Mouse (Mus musculus) layer of hippocampus, adult 8-10 months (tissue): ENCODE measurements around the gene Thrb. TPM values are rescaled to one million over a fixed set of nuclear protein-coding genes. Genes with fewer than 3 reads are reported as not detected.
"Not testable (repeated sequence)": the region's sequence is repeated elsewhere in the genome, so short reads cannot be mapped to it uniquely, and the experiment has no call there.

Experiments
- DNase-seq, 2 experiments: peaks; one replicate each; pipeline ENCODE4 v3.0.0; 2022; ENCODE audit warnings: low spot score in 2 of 2
- total RNA-seq, 4 experiments: library from RNA; stranded (reverse); gene quantifications; 2 replicates each; pipeline ENCODE4 v1.2.4; 2022

The Thrb gene
- total RNA-seq, 4 experiments from 2014 or later = 51.1 to 64.3 (median 52.5) TPM

DNA sequence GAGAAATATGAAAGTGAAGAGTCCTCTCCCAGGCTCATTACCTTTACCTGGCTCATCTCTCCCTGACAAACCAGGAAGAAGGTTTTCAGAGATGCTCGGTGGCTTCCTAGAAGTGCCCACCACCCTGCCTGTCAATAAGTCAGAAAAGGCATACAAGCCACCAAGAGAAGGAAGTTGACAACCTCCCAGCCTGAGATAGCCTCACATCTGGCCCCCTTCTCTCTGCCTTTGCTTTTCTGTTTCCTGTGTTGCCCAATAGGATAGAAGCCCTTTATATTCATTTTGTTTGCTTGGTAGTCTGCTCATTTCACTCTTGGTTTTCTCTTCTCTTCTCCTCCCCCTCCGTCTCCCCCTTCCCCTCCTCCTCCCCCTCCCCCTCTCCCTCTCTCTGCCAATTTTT lies 273.4 kb downstream of the Thrb start:
- no peak for DNase-seq

DNA sequence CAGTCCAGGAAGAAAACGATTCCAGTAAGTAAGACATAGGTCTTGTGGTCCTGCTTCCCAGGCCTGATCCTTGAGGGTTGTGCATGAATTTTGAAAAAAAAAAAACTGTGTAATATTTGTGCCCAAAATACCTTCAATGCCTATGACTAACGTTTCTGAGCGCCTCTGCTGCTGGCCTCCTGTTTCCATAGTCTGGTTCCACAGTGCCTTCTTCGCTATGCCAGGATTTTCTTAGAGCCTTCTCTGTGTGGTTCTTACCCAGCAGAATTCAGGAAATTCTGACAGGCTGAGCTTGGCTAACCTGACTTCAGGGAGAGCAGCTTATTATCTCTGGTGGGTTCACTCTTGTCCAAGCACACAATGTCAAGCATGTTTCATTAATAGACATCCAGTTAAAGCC lies 274.7 kb downstream of the Thrb start:
- not testable (repeated sequence) for DNase-seq

DNA sequence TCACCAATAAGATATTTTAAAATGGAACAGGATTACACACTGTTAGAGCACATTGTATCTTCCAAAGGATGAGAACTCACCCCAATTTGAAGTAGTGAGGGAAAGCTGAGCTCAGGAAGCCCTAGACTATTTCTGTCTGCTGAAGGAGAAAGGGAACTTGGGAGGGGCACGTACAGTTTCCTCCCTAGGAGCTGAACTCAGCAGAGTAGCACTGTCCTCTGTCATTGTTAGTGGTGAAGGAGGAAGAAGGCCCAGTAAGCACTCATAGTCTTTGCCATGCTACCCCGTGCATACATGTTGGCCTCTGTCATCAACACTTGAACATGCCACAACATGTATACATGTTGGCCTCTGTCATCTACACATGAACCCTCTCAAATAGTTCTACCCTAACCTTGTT lies 294.0 kb downstream of the Thrb start:
- no peak for DNase-seq

DNA sequence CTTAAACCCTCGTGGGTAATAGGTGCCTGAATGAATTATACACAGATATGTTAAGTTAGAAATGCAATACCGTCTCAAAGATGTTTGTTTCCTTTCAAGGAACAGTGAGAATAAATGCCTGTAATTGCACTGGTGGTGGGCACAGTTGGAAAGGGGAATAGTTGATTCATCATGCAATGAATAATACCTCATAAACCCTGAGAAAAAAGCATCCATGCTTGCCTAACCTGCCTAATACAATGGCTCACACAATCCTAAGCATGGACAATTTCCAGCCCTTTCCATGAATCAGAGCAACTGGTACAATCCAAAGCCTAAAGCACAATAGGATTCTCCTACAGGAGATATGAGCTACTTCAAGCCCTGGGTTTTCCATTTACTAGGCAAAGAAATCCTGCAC lies 299.8 kb downstream of the Thrb start:
- DNase-seq = no peak

DNA sequence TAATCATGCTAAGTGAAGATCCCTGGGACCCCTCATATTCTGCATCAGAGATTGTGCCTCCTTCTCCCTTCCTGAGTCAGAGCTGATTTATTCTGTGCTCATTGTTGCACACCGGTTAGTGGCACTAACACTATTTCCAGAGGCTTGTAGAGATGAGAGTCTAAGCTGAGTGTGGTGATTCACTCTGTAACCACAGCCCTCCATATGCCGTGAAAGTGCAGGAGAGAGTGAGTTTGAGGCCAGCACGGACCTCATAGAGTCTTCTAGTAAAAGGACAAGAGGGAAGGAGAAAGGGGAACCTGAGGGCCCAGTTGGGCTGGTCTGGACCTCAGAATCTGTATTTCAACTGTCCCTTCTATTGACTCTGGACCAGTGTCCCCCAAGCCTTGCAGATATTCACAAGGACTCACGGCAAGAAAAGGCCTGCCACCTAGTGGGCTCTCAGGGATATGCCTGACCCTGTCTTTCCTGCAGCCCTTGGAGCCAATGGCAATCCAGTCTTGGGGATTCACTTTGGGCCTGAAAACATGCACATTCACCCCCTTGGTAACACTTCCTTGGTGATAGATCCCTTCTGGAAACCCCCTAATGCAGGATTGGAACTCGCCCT lies 307.2 kb downstream of the Thrb start:
- DNase-seq = peak in 1 of 2 experiments; percentile 32

DNA sequence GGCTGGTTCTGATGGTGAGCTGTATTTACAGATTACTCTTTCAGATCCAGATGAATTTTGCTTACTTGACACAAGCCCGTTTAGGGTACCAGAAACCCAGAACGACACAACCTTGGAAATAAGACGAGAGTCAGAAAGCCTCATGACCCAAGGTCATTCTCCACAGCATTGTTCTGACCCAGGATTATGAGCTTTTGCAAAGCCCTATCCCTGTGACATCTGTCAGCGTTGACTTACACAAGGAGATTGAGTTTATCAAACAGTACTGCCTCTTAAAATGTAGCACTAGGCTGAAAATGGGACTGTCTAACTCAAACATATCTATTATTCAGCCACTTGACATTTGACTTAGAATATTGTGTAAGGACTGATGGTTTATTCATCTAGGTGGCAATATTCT lies 312.1 kb downstream of the Thrb start:
- no peak for DNase-seq

DNA sequence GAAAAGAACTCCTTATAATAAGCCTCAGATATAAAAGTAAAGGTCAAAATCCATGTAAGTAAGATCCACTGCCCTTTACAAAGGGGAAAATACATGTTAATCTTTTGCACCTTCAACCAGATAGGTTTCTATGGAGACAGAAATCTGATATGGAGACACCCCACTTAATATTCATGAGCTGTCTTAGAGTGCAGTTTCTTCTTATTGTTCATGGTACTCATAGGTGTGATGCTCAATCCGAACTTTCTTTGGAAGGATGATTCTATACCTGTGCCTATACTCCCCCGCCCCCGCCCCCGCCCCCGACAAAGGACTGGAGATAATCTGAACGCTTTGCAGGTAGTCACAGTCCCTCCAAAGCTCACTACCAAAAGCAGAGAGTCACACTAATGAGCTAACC lies 312.6 kb downstream of the Thrb start:
- DNase-seq = no peak

DNA sequence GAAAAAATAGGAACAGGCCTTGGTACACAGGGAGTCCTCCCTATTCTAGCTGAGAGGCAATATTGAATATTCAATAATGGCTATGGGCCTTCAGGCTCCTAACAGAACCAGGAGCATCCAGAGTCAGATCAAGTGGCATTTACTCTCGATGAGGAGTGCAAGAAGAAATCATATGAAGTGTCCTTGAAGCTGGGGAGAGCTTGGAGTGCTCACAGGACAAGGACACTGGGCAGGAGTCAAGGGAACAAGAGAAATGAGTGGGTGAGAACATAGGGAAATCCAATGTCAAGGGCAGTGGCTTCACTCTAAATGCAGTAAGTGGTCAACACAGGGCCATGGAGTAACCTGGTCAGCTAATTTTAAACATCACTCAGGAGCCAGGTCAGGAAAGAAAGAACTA lies 315.7 kb downstream of the Thrb start:
- no peak for DNase-seq

DNA sequence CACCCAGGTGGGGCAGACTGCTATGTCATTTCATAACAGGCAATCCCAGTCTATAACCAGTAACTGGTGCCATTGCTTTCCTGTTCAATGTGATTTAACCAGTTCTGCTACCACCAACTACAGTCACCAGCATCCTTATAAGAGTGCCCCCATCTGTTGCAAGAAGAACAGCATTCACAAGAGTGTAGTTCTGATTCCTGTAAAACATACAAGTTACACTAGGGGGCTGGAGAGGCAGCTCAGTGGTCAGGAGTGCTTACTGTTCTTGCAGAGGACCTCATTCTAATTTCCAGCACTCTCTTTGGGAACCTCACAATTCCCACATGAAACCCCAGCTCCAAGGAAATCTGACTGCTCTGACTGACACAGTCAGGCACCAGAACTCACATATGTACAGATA lies 318.2 kb downstream of the Thrb start:
- no peak for DNase-seq

DNA sequence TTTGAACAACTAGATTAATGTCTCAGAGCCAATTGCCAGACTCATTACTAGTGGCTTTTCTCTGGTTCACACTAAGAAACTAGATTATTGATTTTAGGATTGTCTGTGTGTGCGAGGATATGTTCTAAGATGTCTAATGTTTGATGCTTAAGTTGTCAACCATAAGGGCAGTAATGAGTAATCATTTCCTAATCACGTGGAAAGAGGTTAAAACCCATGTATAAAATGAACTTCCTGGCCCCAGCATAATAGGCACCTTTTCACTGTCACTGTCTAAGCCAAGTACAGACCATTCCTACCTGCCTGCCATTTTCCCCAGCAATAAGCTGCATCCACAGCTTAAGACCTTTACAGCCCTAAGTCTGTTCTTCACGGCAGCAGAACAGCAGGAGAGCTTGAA lies 321.2 kb downstream of the Thrb start:
- DNase-seq = no peak

DNA sequence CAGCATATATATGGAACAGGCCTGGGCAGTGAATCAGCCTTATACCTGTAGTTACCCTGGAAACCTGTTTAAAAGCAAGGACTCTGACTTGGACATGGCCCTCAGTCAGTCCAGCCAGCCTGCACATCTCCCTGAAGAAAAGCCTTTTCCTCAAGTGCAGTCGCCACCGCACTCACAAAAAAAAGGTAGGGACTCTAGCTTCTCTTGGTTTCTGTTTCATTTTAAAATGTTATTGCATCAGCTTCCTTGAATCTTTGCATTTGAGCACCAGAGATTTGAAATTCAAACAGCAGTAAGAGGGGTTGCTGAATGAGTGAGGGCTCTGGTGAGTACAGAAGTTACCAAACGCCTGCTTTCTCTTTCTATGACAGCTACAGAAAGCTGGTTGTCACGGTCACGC lies 322.0 kb downstream of the Thrb start:
- no peak for DNase-seq

DNA sequence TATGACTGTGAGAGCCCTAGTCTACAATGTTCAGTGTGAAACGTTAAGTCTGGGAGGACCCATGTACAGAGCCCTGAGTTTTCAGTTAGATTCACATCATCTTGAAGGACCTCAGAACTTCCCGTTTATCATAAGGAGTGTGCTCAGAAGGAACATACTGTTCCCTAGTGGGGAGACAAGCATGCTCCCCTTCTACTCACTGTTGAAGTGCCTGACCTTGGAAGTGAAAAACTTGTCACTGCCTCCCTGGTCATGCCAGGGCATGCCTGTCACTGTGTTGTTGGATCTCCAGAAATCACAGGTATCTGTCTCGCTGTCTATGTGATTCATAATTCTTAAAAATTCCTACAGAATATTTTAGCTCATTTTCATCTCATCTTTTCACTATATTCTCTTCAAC lies 323.3 kb downstream of the Thrb start:
- DNase-seq = no peak

DNA sequence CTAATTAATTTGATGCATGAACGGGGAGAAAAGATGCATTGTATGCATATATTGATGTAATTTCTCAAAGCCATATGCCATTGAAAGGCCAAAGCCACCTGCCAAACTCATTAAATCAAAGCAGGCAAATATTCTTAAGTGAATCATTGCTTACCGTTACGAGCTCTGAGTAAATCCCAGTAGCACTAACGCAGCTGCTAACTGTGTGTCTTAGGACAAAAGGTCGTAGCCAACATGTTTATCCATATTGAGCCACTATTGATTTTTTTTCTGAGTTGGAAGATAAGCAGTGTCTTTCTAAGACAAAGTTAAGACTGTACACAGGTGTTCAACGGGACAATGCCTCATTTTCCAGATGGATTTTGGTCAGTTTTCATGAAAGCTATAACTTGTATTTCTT lies 323.8 kb downstream of the Thrb start:
- DNase-seq = no peak

DNA sequence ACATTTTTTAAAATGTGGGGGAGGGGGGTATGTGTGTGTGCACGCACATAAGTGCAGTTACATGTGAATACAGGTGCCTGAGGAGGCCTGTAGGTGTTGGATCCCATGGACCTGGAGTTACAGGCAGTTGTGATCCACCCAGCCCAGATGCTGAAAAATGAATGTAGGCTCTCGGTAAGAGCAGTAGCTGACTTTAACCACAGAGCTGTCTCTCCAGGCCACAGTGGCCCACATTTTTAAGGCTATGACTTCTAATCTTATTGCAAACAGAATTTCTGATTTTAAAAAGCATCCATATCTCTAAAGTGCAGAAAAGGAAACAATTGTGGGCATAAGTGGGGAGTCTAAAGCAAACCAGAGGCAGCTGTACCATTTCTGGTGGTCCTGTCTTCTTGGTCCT lies 328.5 kb downstream of the Thrb start:
- DNase-seq = no peak

DNA sequence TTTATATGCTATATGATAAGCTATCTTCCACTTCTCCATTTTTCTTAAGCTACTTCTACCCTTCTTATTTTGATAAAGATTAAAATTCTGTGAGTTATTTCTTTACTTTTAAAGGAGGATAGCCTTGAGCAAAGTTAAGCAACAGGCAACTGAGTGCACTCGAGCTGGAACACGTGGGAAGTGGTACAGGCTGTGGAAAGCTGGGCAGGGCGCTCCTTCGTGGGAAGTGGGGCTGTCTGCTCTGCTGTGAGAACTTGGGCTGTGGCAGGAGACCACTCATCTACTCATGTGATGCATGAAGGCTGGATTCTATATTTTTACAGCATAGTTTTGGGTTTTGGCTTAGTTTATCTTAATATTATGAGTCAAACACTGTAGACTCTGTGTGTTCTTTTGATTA lies 329.1 kb downstream of the Thrb start:
- no peak for DNase-seq

DNA sequence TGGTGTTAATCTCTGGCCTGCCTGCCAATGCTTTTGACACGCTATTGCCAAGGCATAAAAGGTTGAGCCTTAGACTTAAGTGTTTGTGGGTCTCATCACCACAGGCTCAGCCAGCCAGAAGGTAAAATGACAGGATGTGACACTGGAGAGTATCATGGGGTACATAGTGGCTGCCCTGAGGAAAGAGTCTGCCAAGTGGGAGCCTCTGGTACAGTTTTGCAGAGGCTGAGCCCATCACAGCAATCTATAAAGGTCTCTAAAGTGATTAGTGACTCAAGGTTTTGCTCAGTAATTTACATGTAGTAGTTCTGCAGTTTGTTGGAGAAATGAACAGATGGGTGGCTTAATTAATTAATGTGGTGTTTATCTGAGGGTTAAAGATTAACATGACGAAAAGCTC lies 330.1 kb downstream of the Thrb start:
- DNase-seq = no peak

DNA sequence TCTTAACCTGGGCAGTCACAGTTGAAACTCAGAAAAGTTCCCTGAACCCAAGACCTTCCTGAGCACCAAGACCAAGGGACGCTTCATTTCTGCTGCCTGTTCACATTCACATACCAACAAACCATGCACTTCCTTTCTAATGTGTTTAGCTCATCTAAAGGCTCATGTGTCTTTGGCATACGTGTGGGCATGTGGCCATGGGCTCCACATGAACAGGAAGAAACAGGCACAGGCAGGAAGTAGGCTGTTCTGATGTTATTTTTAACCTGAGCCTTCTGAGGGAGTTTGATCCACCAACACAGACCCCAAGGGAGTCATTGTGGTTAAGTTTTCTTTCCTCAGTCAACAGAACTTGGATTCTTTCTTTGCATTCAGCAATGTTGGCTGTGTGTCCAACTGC lies 341.8 kb downstream of the Thrb start:
- DNase-seq = no peak

DNA sequence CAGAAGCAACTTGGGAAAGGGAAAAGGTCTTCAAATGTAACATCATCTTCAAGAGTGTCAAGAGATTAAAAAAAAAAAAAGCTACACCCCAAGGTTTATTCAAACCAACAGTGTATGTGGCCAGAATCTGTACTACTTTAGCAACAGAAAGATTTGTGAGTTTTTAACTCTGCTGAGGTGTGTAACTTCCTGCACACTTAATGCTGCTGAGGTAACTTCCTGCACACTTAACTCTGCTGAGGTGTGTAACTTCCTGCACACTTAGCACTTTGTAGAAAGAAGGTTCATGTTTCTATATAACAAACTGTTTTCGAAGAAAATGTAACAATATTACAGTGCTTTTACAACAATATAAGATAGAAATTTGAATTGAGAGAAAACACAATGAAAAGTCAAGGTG lies 343.6 kb downstream of the Thrb start:
- DNase-seq = no peak

DNA sequence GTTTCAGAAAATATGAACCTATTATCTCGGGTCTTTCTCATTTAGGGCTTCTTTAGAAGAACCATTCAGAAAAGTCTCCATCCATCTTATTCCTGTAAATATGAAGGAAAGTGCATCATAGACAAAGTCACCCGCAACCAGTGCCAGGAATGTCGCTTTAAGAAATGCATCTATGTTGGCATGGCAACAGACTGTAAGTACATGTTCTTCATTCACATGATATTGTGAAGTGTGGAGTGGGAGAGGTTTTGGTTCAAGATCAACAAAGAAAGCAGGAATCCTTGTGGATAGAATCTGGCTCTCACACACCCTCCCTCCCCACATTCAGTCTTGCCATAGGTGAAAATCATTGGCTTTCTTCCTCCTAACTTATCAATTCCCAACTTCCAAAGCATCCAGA lies 348.5 kb downstream of the Thrb start:
- DNase-seq = no peak

DNA sequence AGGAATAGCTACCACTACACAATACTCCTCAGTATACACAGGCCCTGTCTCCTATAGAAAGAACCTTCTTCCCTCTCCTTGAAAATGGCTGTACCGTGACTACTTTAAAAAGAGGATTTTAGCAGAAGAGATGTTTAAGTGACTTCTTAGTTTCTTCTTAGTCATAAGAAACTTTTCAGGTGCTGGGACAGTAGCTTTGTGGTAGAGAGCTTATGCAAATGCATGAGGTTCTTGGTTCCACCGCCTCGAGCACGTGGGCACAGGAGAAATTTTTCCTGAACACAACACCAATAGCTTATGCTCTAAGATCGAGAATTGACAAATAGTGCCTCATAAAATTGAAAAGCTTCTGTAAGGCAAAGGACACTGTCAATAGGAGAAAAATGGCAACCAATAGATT lies 356.5 kb downstream of the Thrb start:
- DNase-seq = no peak

DNA sequence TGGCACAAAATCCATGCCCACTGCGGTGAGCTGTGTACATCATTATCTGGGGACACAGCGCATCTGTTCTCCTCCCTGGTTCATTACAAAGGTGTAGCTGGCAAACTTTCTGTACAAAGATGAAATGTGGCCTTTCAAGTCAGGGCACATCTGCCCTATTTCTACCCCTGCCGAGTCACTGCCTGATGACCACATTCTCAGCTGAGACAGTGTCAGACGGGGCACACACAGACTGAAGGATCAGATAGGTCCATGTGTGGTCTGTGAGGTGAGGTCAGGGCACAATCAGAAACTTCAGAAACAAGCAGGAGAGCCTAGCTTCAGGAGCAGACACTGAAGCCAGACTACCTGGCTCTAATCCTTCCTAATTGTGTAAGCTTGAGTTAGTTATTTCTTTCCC lies 360.1 kb downstream of the Thrb start:
- DNase-seq = no peak

DNA sequence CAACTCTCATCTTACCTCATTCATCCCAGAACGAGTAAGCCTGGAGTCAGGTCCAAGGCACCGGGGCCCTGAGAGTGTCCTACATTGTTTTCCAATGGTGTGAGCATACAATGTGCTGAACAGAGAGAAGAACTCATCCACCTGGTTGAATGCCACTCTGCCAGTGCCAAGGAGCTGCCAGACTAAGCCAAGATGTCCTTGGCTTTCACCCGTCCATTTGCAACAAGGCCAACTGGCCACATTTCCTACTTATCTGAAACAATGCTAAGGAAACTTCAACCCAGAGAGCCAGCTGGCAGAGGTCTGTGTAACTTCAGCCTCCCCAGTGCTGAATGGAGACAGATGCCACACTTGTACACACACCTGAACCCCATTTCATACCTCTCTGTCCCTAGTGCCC lies 360.6 kb downstream of the Thrb start:
- no peak for DNase-seq

DNA sequence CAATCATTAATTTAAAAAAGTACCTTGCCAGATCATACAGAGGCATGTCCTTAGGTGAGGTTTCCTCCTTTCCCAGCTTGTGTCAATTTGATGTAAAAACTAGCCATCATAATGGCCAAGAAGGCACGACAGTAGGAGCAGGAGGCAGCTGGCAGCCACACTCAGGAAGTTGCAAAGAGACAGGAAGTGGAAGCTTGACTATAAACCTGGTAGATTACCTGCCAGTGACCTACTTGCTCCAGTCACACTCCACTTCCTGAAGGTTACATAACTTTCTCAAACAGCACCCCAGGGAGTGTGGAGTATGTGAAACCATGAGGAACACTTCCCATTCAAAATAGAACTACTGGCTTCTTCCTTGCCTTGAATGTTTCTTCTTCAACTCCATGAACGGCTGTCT lies 361.7 kb downstream of the Thrb start:
- no peak for DNase-seq

DNA sequence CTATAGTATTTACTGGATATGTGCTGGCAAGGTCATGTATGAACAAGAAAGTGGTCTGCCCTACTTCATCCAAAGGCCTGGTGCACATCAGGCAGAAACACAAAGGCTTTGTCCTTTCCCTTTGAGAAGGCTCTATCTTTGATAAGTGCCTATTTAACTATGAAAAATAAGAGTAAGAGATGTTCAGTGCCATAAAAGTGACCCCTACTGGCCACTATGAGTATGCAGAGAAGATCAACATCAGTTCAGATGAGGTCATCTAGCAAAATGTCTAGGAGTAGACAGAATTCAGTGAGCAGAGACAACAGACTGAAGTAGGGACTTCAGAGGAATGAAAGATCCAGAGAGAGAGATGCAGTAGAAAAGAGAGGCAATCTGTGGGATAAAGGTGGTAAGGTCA lies 362.3 kb downstream of the Thrb start:
- no peak for DNase-seq
